Mouse (Mus musculus) brain, embryonic 14.5 days (tissue): ENCODE results near the gene H6pd. TPM values are rescaled to one million over a fixed set of nuclear protein-coding genes. Genes with fewer than 3 reads are reported as not detected.

Experiments
- DNase-seq: peaks from one replicate; pipeline ENCODE4 v3.0.0-alpha.2; 2011; ENCODE audit warnings: low read depth
- CTCF ChIP-seq: fragments of 200-500 bp; IDR thresholded peaks from 2 replicates; pipeline ENCODE4 v1.5.1; 2012; ENCODE audit warnings: inconsistent platforms, mild to moderate bottlenecking, moderate library complexity, borderline replicate concordance; ENCODE audit not compliant: insufficient read depth, insufficient read length; ENCODE audit errors: extremely low read depth
- POLR2A ChIP-seq: fragments of 200-500 bp; IDR thresholded peaks from 2 replicates; pipeline ENCODE4 v1.6.1; 2012; ENCODE audit warnings: mild to moderate bottlenecking, inconsistent platforms, borderline replicate concordance; ENCODE audit not compliant: poor library complexity, insufficient read depth, insufficient read length, severe bottlenecking; ENCODE audit errors: extremely low read depth
- polyA plus RNA-seq: library from polyadenylated mRNA; depleted of rRNA; stranded (reverse); fragments of >200 nt; gene quantifications from 2 replicates; pipeline ENCODE4 v1.2.3, GENCODE M21; 2012

The H6pd gene
- polyA plus RNA-seq, 1 experiment: 5.8 TPM

GRCm38 (mm10) chr4:150003641-150004040 is 5.2 kb downstream of the H6pd start:
- no peak for DNase-seq
- TF ChIP-seq CTCF (no peak), POLR2A (no peak)

- no peak for DNase-seq
- TF ChIP-seq POLR2A (no peak), CTCF (no peak)
These were observed 5.7 kb downstream of the H6pd start for GRCm38 (mm10) chr4:150003021-150003580.

GRCm38 (mm10) chr4:150002021-150002528 is 6.7 kb downstream of the H6pd start:
- TF ChIP-seq CTCF (no peak), POLR2A (no peak)
- DNase-seq: no peak

GRCm38 (mm10) chr4:150001221-150001860 is 7.5 kb downstream of the H6pd start:
- no peak for TF ChIP-seq CTCF

GRCm38 (mm10) chr4:149999931-150000555 is 8.8 kb downstream of the H6pd start:
- no peak for TF ChIP-seq POLR2A
- no peak for TF ChIP-seq CTCF
- no peak for DNase-seq

More at GRCm38 (mm10) chr4:150001221-150001860, 7.5 kb downstream of the H6pd start:
- DNase-seq: no peak

GRCm38 (mm10) chr4:149999510-149999900 is 9.3 kb downstream of the H6pd start:
- DNase-seq: no peak
- TF ChIP-seq CTCF: no peak
- no peak for TF ChIP-seq POLR2A

GRCm38 (mm10) chr4:149998786-149999509 is 9.9 kb downstream of the H6pd start:
- no peak for DNase-seq
- TF ChIP-seq POLR2A (no peak), CTCF (no peak)

GRCm38 (mm10) chr4:149997999-149998398 is 10.8 kb downstream of the H6pd start:
- no peak for TF ChIP-seq CTCF
- no peak for TF ChIP-seq POLR2A
- no peak for DNase-seq

GRCm38 (mm10) chr4:149996440-149996839 is 12.4 kb downstream of the H6pd start:
- no peak for TF ChIP-seq CTCF
- TF ChIP-seq POLR2A: no peak
- DNase-seq: no peak

GRCm38 (mm10) chr4:149995911-149996310 is 12.9 kb downstream of the H6pd start:
- TF ChIP-seq CTCF: no peak
- TF ChIP-seq POLR2A: no peak
- DNase-seq: no peak

GRCm38 (mm10) chr4:149994218-149994617 is 14.6 kb downstream of the H6pd start:
- TF ChIP-seq CTCF: no peak
- TF ChIP-seq POLR2A: no peak
- DNase-seq: no peak
